Mouse (Mus musculus): Measurements from ENCODE around the gene Bst1.
A peak's percentile ranks its signal among the peaks of the same experiment; 100 is the strongest.

The Bst1 gene

DNA sequence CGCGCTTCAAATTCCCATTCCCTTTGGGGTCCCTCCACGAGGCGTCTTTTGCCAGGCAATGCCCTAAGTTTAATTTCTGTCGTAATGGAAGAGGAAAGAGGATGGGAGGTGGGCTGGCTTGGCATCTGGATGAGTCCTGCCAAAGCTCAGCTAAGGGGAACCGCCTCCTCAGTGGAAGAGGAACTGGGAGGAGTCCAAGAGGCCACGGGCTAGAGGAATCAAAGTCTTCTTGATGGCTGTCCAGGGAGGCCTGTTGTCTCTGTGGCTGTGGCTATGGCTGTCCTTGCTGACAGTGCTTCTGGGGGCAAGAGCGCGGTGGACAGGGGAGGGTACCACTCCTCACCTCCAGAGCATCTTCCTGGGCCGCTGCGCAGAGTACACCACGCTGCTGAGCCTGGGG, at the start of gene Bst1:
Bst1 (plus strand) TSS at position 191 of the 400 bp plus-strand sequence.
- peak; percentile 49 for DNase-seq

DNA sequence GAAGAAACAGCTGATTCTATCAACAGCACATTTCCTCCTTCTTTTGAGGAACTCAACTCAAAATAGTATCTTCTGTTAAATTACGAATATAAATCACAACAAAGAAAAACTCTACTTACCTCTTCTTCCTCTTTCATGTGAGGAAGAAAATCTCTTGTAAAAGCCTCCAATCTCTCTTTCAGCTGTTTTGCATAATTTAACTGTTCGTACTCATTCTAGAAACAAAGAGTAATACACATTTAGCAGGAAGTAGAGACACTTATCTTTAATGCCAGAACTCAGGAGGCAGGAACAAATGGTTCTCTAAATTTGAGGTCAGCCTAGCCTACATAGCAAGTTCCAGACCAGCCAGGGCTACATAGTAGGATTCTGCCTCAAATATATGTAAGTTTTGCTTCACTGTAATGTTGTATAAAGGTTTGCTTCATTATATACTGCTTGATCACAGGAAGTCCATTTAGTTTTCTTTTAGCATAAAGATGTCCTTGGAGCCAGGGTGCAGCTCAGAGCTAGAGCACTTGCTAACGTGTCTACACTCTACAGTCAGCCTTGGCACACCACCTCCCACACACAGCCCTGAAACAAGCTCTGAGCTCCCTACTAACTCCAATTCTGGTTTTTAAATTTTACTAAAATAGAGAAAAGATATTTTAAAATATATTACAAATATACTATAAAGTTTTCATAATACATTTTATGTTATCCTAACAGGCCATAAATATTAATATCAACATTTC, 47.9 kb upstream of the Bst1 start:
- DNase-seq, result no peak

DNA sequence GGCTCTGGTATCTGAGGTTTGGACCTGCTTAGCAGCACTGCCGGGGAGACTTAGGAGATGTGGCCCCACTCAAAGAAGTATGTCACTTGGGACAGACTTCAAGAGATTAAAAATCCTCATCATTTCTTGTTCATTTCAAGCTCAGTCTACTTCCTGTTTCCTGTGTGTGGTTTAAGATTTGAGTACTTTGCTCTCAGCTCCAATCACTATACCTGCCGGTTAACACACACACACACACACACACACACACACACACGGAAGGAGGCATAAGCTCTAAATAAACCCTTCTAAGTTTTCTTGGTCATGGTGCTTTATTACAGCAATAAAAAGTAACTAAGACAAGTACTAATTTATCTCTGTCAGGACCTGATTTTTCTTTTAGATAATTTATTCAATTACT, 47.1 kb upstream of the Bst1 start:
- no peak for DNase-seq

DNA sequence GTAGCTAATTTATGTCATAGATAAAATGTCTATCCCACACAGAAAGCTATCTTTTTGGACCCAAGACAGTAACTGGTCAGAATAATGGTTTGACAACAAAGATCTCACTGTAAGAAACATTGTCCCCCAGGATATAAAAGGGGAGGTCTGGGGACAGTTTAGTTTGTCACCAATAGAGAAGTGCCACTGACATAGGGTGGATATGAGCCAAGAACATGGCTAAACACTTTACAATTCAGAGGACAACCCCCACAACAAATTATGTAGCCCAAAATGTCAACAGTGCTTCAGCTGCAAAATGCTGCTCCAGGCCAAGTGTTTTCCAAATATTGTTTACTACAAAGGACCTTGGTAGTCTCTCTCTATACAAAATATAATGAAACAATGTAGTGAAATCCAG, 42.3 kb upstream of the Bst1 start:
- DNase-seq, result no peak

- DNase-seq, result no peak
These were observed 41.7 kb upstream of the Bst1 start for GRCm38 (mm10) chr5:43776993-43777392.

- DNase-seq, result no peak
These were observed 40.1 kb upstream of the Bst1 start for GRCm38 (mm10) chr5:43778583-43778982.

DNA sequence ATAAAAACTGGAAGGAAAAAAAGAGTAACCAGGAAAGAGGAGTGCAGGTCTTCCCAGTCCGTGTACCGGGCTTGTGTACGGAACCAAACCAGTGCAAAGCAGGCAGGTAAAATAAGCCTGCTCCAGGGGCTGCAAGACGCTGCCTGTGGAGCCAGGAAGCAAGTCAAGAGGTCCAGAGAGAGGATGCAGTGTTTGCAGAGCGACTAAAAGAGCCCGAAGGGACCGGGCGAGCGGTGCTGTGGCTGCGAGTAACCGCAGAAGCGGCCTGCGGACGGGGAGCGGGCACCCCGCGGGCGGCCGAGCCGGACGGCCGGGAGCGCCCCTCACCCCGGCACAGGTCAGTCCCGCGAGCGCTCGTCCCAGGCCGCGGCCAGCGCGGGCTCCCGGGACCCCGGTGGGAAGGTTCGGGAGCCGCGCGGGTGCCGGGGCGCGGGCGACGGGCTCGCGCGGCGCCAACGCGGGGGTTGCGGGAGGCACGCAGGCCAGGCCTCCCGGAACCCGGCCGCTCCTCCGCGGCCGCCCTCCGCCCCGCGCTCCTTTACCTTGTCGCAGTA, 37.2 kb upstream of the Bst1 start:
- DNase-seq, result peak; percentile 32

DNA sequence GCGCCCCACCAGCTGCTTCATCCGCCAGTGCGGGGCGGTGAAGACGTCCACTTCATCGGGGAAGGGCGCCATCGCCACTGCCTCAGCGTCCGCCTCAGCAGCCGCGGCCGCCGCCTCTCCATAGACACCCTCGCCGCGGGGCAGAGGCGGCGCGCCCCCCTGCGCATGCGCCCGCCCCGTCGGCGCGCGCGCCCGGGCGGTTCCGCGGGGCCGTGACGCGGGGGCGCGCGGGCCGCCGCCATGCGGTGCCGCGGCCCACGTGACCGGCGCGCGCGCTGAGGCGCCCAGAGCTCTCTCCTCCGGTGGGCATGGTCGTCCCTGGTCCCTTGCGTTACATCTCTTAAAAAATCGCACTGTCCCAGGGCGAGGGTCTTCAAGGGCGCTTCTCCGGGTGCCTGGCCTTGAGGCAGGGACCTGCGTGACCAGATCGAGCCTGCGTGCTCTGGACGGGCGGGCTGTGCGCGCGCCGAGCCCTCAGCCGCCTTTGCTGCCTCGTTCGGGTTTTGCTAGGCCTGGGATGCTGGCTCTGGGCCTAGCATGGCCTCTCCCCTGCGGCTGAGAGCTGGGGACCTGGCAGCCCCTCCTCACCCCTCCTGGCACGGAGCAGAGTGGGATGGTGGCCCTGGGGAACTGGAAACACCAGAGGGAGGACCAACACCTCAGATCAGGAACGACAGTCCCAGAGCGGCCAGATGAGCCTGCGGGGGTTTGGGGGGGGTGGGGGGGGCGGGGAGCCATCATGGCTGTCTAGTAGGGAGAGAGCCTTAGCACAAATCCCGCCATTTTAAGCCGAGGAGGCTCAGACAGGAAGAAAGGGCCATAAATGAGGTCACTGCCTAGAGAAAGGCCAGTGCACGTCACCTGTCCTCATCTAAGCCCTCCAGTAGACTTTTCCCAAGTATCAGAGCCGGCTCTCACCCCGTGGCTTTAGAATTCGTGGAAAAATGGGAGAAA, 36.4 kb upstream of the Bst1 start:
- DNase-seq, result peak; percentile 79

DNA sequence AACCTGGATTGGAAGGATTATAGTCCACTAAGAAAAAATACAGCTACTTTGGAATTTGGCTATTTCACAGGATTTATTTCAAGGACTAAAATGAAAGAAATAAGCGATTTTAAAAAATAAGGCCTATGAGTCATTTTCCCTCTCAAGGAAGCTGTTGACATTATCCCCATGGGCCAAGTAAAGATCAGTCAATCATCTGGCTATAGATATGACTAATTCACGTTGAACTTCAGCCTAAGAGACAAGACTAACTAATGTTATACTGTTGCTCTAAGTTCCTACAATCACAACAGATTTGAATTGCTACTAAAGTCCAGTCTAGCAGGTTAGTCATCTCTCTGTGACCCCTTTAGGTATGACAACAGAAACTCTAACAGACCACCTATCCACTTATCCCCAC, 34.7 kb upstream of the Bst1 start:
- no peak for DNase-seq

GRCm38 (mm10) chr5:43786607-43787006, 32.1 kb upstream of the Bst1 start:
- DNase-seq, result peak; percentile 35

DNA sequence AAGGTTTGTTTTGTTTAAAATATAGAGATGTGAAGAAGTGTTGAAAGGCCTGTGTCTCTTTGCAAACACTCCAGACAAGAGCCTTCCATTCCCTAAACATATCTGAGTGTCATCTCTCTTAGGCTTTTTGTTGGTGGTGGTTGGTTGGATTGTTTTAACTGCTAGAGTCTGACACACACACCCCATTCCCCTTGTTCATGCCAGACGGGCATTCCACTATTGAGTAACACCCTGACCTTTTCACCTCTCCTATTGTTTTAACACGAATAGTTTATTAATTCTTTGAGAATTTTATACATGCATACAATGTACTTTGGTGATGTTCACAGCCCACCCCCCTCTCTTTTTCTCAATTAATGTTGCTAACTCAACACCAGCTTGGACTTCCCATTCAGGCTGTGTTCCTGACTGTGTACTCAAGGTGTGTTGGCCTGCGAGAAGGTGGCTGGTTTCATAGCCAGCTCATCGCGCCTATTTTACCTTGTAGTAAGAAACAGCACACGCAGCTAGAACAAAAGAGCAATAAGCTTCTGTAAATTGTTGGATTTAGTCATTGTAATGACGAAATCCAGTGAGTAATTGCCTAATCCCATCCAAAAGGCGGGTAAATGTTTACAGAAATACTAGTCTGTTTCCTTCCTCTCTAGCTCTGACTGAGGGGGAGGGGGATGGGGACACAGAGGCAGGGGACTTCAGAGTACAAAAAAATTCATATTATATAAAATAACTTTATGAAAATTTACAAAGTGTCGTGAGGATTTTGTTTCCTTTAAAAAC, 30.5 kb upstream of the Bst1 start:
- peak; percentile 80 for DNase-seq

DNA sequence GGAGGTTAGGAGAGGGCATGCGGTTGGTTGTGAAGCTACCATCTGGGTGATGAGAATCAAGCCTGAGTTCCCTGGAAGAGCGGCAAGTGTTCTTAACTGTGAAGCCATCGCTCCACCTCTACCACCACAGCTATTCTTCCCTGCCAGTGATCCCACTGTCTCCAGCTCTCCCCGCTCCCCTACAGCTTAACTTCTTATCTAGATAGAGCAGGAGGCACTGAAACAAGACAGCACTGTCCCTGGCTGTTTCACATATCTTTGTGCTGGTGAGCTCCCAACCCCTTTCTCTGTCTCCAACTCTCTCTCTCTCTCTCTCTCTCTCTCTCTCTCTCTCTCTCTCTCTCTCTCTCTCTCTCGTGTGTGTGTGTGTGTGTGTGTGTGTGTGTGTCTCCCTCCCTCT, 26.3 kb upstream of the Bst1 start:
- DNase-seq, result no peak

DNA sequence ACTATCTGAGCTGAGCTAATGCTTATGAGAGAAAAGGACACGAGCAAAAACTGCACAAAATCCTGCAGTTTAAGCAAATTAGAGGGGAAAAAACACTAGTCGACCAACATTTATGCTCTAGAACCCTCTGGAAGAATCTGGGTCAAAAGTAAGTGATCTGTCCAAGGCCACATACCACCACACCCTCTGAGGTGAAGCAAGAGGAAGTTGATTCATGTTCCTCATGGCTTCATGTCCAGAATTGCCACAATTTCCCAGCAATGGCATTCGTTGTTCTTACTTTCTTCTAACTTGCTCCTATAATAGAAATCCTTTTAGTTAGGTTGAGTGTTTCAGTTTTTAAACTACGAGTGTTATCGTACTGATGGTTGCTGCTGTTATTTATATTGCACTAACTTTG, 19.2 kb upstream of the Bst1 start:
- DNase-seq, result peak; percentile 64

GRCm38 (mm10) chr5:43800700-43801099, 18.0 kb upstream of the Bst1 start:
- DNase-seq, result no peak

DNA sequence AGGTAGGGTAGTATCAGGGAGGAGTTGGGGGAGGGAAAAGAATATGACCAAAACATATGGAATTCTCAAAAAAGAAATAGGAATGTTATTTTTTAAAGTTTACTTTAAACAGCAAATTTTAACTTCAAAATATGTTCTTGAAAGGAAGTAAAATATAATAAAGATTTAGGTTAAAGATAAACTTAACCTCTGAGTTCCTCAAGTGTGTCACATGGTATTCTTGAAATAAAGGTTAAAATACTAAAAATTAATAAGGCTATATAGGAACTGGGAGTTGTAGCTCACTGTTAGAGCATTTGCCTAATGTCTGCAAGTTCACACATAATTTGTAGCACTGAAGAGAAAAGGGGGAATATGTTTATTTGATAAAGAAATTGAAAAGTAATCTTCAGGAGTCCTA, 17.4 kb upstream of the Bst1 start:
- no peak for DNase-seq

GRCm38 (mm10) chr5:43801798-43802197, 16.9 kb upstream of the Bst1 start:
- peak; percentile 34 for DNase-seq

GRCm38 (mm10) chr5:43805401-43805800, 13.3 kb upstream of the Bst1 start:
- no peak for DNase-seq

- DNase-seq, result no peak
These were observed 12.3 kb upstream of the Bst1 start for GRCm38 (mm10) chr5:43806340-43806739.

DNA sequence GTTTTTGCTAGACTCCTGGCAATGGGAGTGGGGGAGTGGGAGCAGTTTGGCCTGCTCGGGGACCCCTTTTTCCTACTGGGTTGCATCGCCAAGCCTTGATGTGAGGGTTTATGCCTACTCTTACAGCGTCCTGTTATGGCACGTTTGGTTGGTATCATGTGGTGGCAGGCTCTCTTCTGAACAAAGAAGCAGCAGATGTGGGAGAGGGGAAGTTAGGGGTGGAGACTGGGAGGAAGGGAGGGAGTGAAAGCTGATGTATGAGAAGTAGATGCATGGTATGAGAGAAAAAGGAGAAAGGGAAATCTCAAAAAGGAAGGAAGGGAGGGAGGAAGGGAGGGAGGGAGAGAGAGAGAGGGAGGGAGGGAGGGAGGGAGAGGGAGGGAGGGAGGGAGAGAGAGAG, 11.8 kb upstream of the Bst1 start:
- DNase-seq, result no peak

DNA sequence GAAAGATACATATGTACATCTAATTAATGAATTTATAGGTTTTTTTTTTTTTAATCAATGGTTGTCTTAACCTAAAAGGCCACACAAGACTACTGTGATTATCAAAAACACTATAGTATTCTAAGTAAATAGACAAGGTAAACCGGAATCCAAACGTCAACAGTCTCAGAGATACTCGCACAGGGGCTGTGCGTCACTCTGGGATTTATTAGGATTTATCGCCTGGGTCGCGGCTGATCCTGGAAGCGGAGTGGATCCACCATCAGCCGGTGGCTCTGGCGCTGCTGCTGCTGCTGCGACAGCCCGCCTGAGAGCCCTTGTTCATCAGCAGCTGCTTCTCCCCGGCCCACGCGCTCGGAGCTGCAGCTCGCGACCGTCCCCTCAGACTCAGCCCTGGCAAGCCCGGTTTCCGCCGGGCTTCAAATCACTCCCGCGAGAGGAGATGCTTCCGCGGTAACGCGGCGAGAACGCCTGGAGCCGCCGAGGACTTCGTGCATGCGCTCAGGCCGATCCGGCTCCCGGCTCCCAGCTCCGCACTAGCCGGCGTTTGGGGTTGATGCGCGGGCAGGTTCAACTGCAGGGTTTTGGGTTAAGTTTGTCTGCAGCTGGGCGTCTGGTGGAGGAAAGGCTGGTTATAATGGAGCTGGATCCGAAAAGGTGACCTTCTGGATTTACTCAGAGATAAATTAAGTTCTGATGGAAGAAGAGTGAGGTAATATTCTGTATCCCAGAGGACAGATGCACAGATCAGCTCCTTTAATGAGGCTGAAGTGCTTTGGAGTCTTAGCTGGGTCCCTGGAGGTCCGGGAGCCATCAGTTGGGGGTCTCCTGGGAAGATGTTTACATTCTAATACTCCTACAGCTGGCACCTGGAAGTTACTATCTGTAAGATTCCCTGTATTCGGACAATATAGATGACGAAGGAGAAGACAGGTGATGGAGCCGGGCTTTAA, 10.7 kb upstream of the Bst1 start:
- DNase-seq, result peak; percentile 87

DNA sequence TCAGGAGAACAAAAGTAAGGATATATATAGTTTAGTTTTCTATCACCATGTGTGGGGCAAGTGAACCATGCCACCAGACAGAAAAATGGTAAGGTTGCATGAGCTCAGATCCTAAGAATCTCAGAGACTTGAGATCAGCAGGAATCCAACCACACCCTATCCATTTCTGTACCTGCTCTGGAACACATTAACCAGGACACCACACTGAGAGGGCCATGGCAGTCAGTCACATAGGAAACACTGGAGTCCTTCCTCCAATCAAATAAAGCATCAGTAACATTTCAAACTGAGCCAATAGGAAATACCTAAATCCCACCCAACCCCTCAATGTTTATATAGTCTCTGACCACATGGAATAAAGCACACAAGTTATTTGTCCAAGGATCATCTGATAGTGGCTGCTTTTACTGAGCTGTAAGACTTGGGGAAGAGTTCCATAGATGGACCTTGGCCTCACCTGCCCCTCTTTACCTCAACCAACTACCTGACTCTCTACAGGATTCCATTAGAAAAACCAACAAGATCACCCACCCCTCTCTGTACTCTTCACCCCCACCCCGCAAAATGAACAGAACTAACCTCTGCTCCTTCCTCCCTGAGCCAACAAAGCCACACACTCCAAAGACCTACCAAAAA, 8.1 kb upstream of the Bst1 start:
- DNase-seq, result no peak
